Mouse (Mus musculus) kidney, postnatal 10 days (tissue): ENCODE results near the gene Sox8.

Source experiments
- DNase-seq: peaks from one replicate; pipeline ENCODE4 v3.0.0; 2021; ENCODE audit warnings: mixed read lengths

The Sox8 gene

GRCm38 (mm10) chr17:25579332-25580047, 9.0 kb upstream of the Sox8 start:
- DNase-seq: no peak

DNA sequence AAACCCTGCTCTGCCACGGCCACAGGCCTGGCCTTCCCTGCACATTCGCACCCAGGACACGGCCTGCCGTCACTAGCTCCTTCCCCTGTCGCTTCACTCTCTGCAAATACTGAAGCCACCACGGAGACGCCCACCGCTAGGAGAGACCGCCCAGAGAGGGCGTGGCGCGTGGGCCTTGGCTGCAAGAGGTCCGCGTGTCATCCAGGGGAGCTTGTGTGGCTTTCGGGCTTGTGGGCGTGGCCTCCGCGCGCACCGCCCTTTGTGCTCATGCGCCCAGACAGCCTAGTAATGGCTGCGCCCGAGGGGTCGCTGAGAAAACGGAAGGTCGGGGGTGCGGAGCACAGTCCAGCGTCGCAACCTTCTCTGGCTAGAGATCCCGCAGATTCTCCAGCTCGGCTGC, 8.4 kb upstream of the Sox8 start, which contains the start of gene Lmf1:
Gene Lmf1, plus strand, starts transcription at position 166 of the 400 bp plus-strand sequence.
- peak; percentile 98 for DNase-seq

- DNase-seq: no peak
Observed at GRCm38 (mm10) chr17:25577702-25578101, 7.2 kb upstream of the Sox8 start.

- DNase-seq: no peak
Observed at GRCm38 (mm10) chr17:25577263-25577662, 6.8 kb upstream of the Sox8 start.

GRCm38 (mm10) chr17:25576034-25576433, 5.5 kb upstream of the Sox8 start:
- no peak for DNase-seq

GRCm38 (mm10) chr17:25575208-25575971, 4.9 kb upstream of the Sox8 start:
- DNase-seq: no peak

DNA sequence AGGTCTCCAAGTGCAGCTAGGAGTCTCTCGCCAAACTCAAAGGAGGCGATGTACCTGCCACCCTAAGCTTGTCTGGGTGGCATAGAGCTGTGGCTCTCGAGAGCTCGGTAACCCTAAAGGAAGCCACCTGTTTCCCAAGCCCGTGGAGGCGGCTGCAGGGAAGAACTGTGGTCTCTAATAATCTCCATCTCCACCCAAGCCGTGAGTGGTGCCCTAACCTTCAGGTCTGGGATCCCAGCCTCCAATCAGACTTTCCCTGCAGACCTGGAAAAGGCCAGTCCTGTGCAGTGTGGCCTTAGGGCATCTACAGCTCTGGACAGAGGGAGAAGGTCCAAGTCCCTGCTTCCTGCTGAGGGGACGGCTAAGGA, 951 bp upstream of the Sox8 start:
- DNase-seq: no peak

DNA sequence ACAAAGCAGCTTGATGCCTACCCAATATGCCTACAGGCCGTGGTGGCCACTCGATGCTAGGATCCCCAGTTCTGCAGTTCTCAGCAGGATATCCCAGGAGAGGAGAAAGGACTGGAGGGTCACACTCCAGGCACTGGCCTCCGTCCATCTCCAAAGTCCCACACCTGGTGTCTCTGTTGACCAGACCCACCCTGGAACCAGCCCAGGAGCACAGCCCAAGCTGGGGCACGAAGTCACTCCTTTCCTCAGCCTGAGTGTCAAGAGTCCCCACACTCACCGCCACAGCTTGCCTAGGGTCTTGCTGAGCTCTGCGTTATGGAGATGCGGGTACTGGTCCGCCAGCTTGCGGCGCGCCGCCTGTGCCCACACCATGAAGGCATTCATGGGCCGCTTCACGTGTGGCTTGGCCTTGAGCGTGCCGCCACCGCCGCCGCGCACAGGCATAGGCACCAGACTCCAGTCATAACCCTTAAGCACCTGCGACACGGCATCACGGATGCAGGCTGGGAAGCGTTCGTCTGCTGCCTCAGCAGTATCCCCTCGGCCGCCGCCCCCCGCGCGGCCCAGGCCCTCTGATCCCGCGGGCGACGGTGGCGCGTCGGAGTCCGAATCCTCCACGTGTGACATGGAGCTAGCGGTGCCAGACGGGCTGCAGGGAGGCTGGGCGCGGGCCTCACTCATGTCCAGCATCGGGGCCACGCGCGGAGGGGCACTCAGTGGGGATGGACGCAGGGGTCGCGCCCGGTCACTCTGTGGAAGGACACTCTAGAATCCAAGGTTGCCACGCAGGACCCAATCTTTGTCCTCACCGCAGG, 446 bp downstream of the Sox8 start:
- no peak for DNase-seq

GRCm38 (mm10) chr17:25568880-25569279, 1.6 kb downstream of the Sox8 start:
- DNase-seq: no peak

DNA sequence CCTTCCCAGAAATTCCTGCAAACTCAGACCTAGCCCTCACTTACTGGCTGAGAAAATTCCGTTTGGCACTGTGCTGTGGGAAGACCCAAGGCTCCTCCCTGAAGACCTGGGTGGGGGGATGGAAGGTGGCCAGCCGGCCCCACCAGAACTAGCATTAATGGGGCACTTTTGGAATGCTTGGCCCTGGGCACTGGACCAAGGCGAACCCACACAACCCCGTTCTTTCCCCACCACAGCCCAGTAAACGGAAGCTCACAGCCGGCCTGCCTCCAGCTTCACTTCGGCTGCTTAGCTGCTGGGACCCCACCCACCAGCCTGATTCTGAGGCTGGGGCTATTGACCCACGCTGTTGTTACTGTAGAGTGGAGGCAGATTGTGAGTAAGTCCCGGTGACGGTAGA, 2.3 kb downstream of the Sox8 start:
- no peak for DNase-seq

DNA sequence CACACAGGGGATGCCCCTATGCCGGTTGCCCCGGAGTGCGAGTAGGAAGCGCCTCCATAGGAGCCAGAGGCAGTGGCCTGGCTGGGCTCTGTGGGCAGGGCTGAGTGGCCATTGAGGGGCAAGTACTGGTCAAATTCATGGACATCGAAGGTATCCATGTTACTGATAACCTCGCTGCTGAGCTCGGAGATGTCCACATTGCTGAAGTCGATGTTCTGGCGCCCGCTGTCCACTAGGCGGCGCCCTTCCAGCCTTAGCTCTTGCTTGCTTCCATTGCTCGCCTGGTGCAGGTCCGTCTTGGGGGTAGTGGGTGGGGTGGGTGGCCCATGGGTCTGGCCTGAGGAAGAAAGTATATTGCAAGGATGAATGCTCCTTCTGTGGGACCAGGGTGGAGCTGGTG, 2.7 kb downstream of the Sox8 start:
- DNase-seq: peak; percentile 78

GRCm38 (mm10) chr17:25567261-25567660, 3.2 kb downstream of the Sox8 start:
- DNase-seq: no peak

GRCm38 (mm10) chr17:25565860-25566600, 4.5 kb downstream of the Sox8 start:
- DNase-seq: no peak

DNA sequence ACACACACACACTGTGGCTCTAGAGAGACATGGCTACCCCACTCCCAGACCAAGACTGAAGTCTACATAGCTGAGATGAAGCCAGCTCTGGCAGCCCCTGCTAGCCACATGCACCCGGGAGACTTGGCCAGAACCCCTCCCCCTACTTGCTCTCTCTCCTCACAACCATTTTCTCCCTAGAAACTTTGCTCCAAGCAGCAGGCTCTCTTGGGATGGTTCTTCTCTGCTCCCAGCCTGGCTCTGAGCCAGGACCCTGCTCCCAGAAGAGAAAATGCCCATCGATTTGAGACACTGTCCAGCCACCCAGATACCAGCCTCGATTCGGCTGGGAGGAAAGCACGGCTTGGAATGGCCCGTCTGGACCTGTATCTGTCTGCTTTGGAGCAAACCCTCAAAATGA, 5.2 kb downstream of the Sox8 start:
- no peak for DNase-seq

DNA sequence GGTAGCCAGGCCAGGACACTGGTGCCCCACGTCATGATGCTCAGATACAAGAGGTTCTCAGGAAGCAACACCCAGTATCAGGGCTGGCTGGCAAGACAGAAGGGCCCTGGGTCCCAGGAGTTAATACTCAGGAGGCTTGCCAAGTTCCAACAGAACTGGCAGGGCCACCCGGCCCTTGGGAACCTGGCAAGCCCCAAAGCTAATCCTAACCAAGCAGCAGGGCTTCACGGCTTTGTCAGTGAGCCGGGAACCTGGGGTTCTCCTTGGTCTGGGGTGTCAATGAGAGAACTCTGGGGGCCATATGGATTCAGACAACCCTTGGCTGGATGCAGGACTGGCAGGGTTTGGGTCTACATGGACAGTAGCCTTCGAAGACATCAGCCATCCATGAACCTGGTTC, 6.0 kb downstream of the Sox8 start:
- DNase-seq: no peak

GRCm38 (mm10) chr17:25561223-25562028, 9.1 kb downstream of the Sox8 start:
- no peak for DNase-seq

- DNase-seq: no peak
Observed at GRCm38 (mm10) chr17:25560554-25561222, 9.8 kb downstream of the Sox8 start.

DNA sequence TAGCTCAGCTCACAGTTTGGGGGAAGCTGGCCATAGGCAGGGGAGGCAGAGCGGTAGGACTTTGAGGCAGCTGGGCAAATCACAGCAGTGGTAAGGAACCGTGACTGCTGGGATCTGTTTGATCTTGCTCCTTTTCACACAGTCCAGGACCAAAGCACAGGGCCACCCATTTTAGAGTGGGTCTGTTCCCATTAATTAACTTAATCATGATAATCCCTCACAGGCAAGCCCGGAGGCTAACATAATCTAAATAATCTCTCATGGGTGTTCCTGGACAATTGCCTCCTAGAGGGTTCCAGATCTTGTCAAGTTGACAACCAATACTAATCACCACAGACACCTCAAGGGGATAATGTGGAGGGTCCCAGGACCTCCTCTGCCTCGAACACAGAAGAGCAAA, 10.9 kb downstream of the Sox8 start:
- DNase-seq: no peak

GRCm38 (mm10) chr17:25556630-25557354, 13.7 kb downstream of the Sox8 start:
- peak; percentile 57 for DNase-seq
